Mouse (Mus musculus): Measurements from ENCODE around the gene Slc5a3.
A peak's percentile ranks its signal among the peaks of the same experiment; 100 is the strongest.

Gene Slc5a3

GRCm38 (mm10) chr16:92057852-92058643, at the start of gene Slc5a3, which contains the start of the genes Mrps6 and Gm49711:
Gene Slc5a3 (plus strand): TSS chr16:92058322.
Gene Mrps6 (plus strand): TSS chr16:92058270.
Gene Gm49711 (plus strand): TSS chr16:92058316.
- peak; percentile 86 for DNase-seq

- DNase-seq, result no peak
Observed at GRCm38 (mm10) chr16:92009586-92009985, 48.5 kb upstream of the Slc5a3 start.

GRCm38 (mm10) chr16:92016792-92017191, 41.3 kb upstream of the Slc5a3 start:
- no peak for DNase-seq

- DNase-seq, result peak; percentile 23
Observed at GRCm38 (mm10) chr16:92019141-92020118, 38.7 kb upstream of the Slc5a3 start.

- DNase-seq, result no peak
Observed at GRCm38 (mm10) chr16:92021656-92022400, 36.3 kb upstream of the Slc5a3 start.

GRCm38 (mm10) chr16:92022494-92023283, 35.4 kb upstream of the Slc5a3 start:
- DNase-seq, result no peak

GRCm38 (mm10) chr16:92033286-92033685, 24.8 kb upstream of the Slc5a3 start:
- no peak for DNase-seq

GRCm38 (mm10) chr16:92034676-92035075, 23.4 kb upstream of the Slc5a3 start:
- DNase-seq, result no peak

- DNase-seq, result no peak
Observed at GRCm38 (mm10) chr16:92036701-92037100, 21.4 kb upstream of the Slc5a3 start.

GRCm38 (mm10) chr16:92037891-92038607, 20.1 kb upstream of the Slc5a3 start:
- no peak for DNase-seq

DNA sequence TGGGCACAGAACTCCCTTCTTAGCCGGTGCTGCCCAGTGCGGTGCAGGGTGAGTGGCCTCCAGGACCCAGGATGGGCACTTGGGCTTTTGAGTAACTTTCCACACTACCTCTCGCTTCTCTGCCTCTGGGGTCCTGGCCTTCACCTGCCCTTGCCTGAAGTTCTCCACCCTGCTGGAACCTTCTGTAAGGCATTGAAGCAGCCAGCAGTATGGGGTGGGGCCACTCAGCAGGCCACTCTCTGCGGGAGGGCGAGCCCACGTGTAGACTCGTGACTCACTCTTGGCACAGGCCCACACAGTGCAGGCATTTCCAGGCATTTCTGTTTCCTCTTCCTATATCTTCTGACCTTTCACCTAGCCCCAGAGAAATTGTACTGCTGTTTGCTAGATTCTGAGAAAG, 18.7 kb upstream of the Slc5a3 start:
- DNase-seq, result no peak

DNA sequence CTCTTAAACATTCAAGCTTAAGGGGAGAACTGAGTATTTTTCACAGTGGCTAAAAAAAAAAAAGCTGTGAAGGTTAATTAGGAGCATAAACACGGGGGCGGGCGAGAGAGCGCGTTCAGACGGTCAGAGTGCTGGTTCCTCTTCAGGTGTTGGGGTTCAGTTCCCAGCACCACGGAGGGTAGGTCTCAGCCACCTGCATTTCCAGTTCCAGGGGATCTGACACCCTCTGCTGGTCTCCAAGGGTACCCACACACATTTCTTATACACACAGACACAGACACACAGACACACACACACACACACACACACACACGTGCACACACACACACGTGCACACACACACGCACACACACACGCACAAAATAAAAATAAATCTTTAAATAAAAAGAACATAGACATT, 18.2 kb upstream of the Slc5a3 start:
- no peak for DNase-seq

GRCm38 (mm10) chr16:92051777-92052310, 6.3 kb upstream of the Slc5a3 start:
- DNase-seq, result no peak

DNA sequence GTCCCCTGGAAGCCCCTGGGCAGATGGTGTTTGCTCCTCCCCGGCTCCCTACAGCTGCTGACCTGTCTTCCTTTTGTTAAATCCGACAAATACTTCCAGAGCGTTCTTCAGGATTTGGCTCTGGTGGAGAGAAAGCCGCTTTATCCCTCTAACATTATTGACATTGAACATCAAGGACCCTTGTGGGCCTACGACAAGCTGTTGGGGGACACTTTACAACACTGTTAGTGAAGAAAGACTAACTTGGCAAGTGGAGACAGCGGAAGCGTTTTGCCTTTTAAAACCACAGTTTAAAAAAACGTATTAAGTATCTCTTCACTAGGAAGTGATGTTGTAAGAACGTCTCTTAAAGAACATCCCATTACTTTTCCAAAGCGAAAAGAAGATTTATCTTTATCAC, 5.6 kb upstream of the Slc5a3 start:
- DNase-seq, result no peak

GRCm38 (mm10) chr16:92056711-92057110, 1.4 kb upstream of the Slc5a3 start:
- DNase-seq, result no peak

- no peak for DNase-seq
Observed at GRCm38 (mm10) chr16:92057456-92057851, 668 bp upstream of the Slc5a3 start.

- no peak for DNase-seq
Observed at GRCm38 (mm10) chr16:92058644-92059620, 810 bp downstream of the Slc5a3 start.

GRCm38 (mm10) chr16:92060213-92060612, 2.1 kb downstream of the Slc5a3 start:
- no peak for DNase-seq

DNA sequence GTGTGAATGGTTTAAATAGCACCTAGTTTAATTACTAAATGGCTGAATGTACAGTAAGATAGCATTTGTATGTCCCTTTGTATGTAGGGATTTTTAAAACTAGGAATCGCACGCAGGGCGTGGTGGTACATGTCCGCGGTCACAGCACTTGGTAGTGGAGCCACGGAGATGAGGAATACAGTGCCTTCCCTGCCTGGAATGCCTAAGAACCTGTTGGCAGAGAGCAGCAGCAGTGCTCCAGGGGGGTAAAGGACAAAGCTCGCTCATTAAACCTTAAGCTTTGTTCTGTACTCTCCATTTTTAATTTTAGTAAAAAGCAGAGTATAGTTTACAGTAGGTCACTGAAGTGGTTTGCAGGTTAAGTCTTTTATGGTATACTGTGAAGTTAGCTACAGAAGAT, 3.5 kb downstream of the Slc5a3 start:
- DNase-seq, result no peak

GRCm38 (mm10) chr16:92062832-92063231, 4.7 kb downstream of the Slc5a3 start:
- DNase-seq, result no peak

Data from right cerebral cortex, postnatal 4 days (tissue).